Mouse (Mus musculus): ENCODE measurements around the gene Ank2.

- peak; percentile 68 for TF ChIP-seq CTCF (IDR thresholded peaks at IDR 0.05)
- TF ChIP-seq EP300 (IDR thresholded peaks at IDR 0.05): no peak
Measured at GRCm38 (mm10) chr3:127446173-127446572, 53.0 kb downstream of the Ank2 start.

All from lung, postnatal 0 days (tissue).